Mouse (Mus musculus): ENCODE data around the gene Tyrp1.

GRCm38 (mm10) chr4:80852590-80853425 lies 18.9 kb downstream of the Tyrp1 start:
- TF ChIP-seq MAFK (IDR thresholded peaks at IDR 0.05; ENCODE audit: insufficient read depth, low read depth, low read length) (no peak), HCFC1 (IDR thresholded peaks at IDR 0.05; ENCODE audit: borderline replicate concordance, insufficient read depth, low read length) (no peak), CHD2 (IDR thresholded peaks at IDR 0.05; ENCODE audit: low read depth, low read length) (no peak), ZC3H11A (IDR thresholded peaks at IDR 0.05; ENCODE audit: borderline replicate concordance, low read depth, low read length) (no peak)

Measured in ES-E14 (cell line).